Mouse (Mus musculus): ENCODE data around the gene Rbmxl1. TPM values are rescaled to one million over a fixed set of nuclear protein-coding genes. Genes with fewer than 3 reads are reported as not detected.
"Not testable (repeated sequence)": the region's sequence is repeated elsewhere in the genome, so short reads cannot be mapped to it uniquely, and the experiment has no call there.

Gene Rbmxl1
- polyA plus RNA-seq, 1 experiment from 2014 or later: 176 TPM

GRCm38 (mm10) chr8:78509273-78510031, 754 bp upstream of the Rbmxl1 start, which contains the start of gene Slc10a7:
Slc10a7 (plus strand) TSS chr8:78509346.
- peak; percentile 93 for ATAC-seq (ENCODE audit: insufficient read depth, low FRiP score)
- under 1% methylated on average over 51 of the region's 51 CpGs for WGBS
- peaks cover 11% of the 10 kb centered on the region for H3K36me3 ChIP-seq (ENCODE audit: control insufficient read depth, insufficient read depth, low read length)

GRCm38 (mm10) chr8:78507979-78508718, 549 bp downstream of the Rbmxl1 start:
- Histone ChIP-seq H3K4me1 (ENCODE audit: control insufficient read depth, insufficient read depth, low read length) (peaks cover 8% of the 10 kb centered on the region), H3K27ac (ENCODE audit: low read length) (peak overlapping the region; percentile 97), H3K27me3 (ENCODE audit: control insufficient read depth, insufficient read depth, low read length) (no peaks in the 10 kb centered on the region), H3K4me3 (replicated peaks; ENCODE audit: low read length) (peak overlapping the region; percentile 88), H3K36me3 (ENCODE audit: control insufficient read depth, insufficient read depth, low read length) (peaks cover 17% of the 10 kb centered on the region), H3K9me3 (replicated peaks; ENCODE audit: control insufficient read depth, low read length) (no peaks in the 10 kb centered on the region), H3K9ac (ENCODE audit: low read length) (peak overlapping the region; percentile 97), H3K4me2 (ENCODE audit: low read depth, low read length) (peak overlapping the region; percentile 85)
- WGBS: under 1% methylated on average over 38 of the region's 38 CpGs
- peak; percentile 35; the same call in 1 of the 2 replicates for ATAC-seq (ENCODE audit: insufficient read depth, low FRiP score)

More at GRCm38 (mm10) chr8:78509273-78510031, 754 bp upstream of the Rbmxl1 start, which contains the start of gene Slc10a7:
- H3K9me3 ChIP-seq (replicated peaks; ENCODE audit: control insufficient read depth, low read length): no peaks in the 10 kb centered on the region
- peak within 1 kb of the TSS; percentile 97 for H3K27ac ChIP-seq (ENCODE audit: low read length)
- H3K4me1 ChIP-seq (ENCODE audit: control insufficient read depth, insufficient read depth, low read length): peaks cover 8% of the 10 kb centered on the region
- no peaks in the 10 kb centered on the region for H3K27me3 ChIP-seq (ENCODE audit: control insufficient read depth, insufficient read depth, low read length)
- H3K9ac ChIP-seq (ENCODE audit: low read length): peak within 1 kb of the TSS; percentile 97
- peak within 1 kb of the TSS; percentile 86 for H3K4me2 ChIP-seq (ENCODE audit: low read depth, low read length)
- H3K4me3 ChIP-seq (replicated peaks; ENCODE audit: low read length): peak within 1 kb of the TSS; percentile 88

- H3K36me3 ChIP-seq (ENCODE audit: control insufficient read depth, insufficient read depth, low read length): peaks cover 17% of the 10 kb centered on the region
- no peak overlapping the region for H3K4me2 ChIP-seq (ENCODE audit: low read depth, low read length)
- WGBS: 79% methylated on average over 2 of the region's 2 CpGs
- ATAC-seq (ENCODE audit: insufficient read depth, low FRiP score): no peak
- no peak overlapping the region for H3K9ac ChIP-seq (ENCODE audit: low read length)
- peaks cover 5% of the 10 kb centered on the region for H3K4me1 ChIP-seq (ENCODE audit: control insufficient read depth, insufficient read depth, low read length)
- H3K4me3 ChIP-seq (replicated peaks; ENCODE audit: low read length): no peak overlapping the region
- H3K27ac ChIP-seq (ENCODE audit: low read length): no peak overlapping the region
- H3K9me3 ChIP-seq (replicated peaks; ENCODE audit: control insufficient read depth, low read length): no peaks in the 10 kb centered on the region
- no peaks in the 10 kb centered on the region for H3K27me3 ChIP-seq (ENCODE audit: control insufficient read depth, insufficient read depth, low read length)
Measured at GRCm38 (mm10) chr8:78502706-78503105, 6.0 kb downstream of the Rbmxl1 start.

GRCm38 (mm10) chr8:78496273-78496672, 12.4 kb downstream of the Rbmxl1 start:
- not testable (repeated sequence) for H3K27me3 ChIP-seq (ENCODE audit: control insufficient read depth, insufficient read depth, low read length); ATAC-seq (ENCODE audit: insufficient read depth, low FRiP score); H3K36me3 ChIP-seq (ENCODE audit: control insufficient read depth, insufficient read depth, low read length); H3K9me3 ChIP-seq (replicated peaks; ENCODE audit: control insufficient read depth, low read length); H3K4me2 ChIP-seq (ENCODE audit: low read depth, low read length); H3K9ac ChIP-seq (ENCODE audit: low read length); H3K27ac ChIP-seq (ENCODE audit: low read length); H3K4me3 ChIP-seq (replicated peaks; ENCODE audit: low read length); H3K4me1 ChIP-seq (ENCODE audit: control insufficient read depth, insufficient read depth, low read length)
- WGBS: 97% methylated on average over 3 of the region's 3 CpGs

GRCm38 (mm10) chr8:78493031-78493430, 15.7 kb downstream of the Rbmxl1 start:
- 61% methylated on average over 2 of the region's 2 CpGs for WGBS
- Histone ChIP-seq H3K27me3 (ENCODE audit: control insufficient read depth, insufficient read depth, low read length) (no peaks in the 10 kb centered on the region), H3K9me3 (replicated peaks; ENCODE audit: control insufficient read depth, low read length) (no peaks in the 10 kb centered on the region), H3K4me1 (ENCODE audit: control insufficient read depth, insufficient read depth, low read length) (no peaks in the 10 kb centered on the region), H3K27ac (ENCODE audit: low read length) (no peak overlapping the region), H3K9ac (ENCODE audit: low read length) (no peak overlapping the region), H3K4me2 (ENCODE audit: low read depth, low read length) (no peak overlapping the region), H3K36me3 (ENCODE audit: control insufficient read depth, insufficient read depth, low read length) (no peaks in the 10 kb centered on the region), H3K4me3 (replicated peaks; ENCODE audit: low read length) (no peak overlapping the region)
- no peak for ATAC-seq (ENCODE audit: insufficient read depth, low FRiP score)

- H3K27ac ChIP-seq (ENCODE audit: low read length): no peak overlapping the region
- H3K9me3 ChIP-seq (replicated peaks; ENCODE audit: control insufficient read depth, low read length): no peaks in the 10 kb centered on the region
- H3K4me1 ChIP-seq (ENCODE audit: control insufficient read depth, insufficient read depth, low read length): no peaks in the 10 kb centered on the region
- H3K4me2 ChIP-seq (ENCODE audit: low read depth, low read length): no peak overlapping the region
- no peaks in the 10 kb centered on the region for H3K27me3 ChIP-seq (ENCODE audit: control insufficient read depth, insufficient read depth, low read length)
- H3K9ac ChIP-seq (ENCODE audit: low read length): no peak overlapping the region
- no peaks in the 10 kb centered on the region for H3K36me3 ChIP-seq (ENCODE audit: control insufficient read depth, insufficient read depth, low read length)
- WGBS: 84% methylated on average over 3 of the region's 3 CpGs
- no peak for ATAC-seq (ENCODE audit: insufficient read depth, low FRiP score)
- H3K4me3 ChIP-seq (replicated peaks; ENCODE audit: low read length): no peak overlapping the region
Measured at GRCm38 (mm10) chr8:78489733-78490132, 19.0 kb downstream of the Rbmxl1 start.

GRCm38 (mm10) chr8:78477051-78477829, 31.5 kb downstream of the Rbmxl1 start:
- H3K4me2 ChIP-seq (ENCODE audit: low read depth, low read length): no peak overlapping the region
- no peaks in the 10 kb centered on the region for H3K36me3 ChIP-seq (ENCODE audit: control insufficient read depth, insufficient read depth, low read length)
- 36% methylated on average over 6 of the region's 6 CpGs for WGBS
- no peak overlapping the region for H3K27ac ChIP-seq (ENCODE audit: low read length)
- H3K9ac ChIP-seq (ENCODE audit: low read length): no peak overlapping the region
- H3K4me1 ChIP-seq (ENCODE audit: control insufficient read depth, insufficient read depth, low read length): no peaks in the 10 kb centered on the region
- no peaks in the 10 kb centered on the region for H3K9me3 ChIP-seq (replicated peaks; ENCODE audit: control insufficient read depth, low read length)
- H3K27me3 ChIP-seq (ENCODE audit: control insufficient read depth, insufficient read depth, low read length): no peaks in the 10 kb centered on the region
- no peak overlapping the region for H3K4me3 ChIP-seq (replicated peaks; ENCODE audit: low read length)
- ATAC-seq (ENCODE audit: insufficient read depth, low FRiP score): no peak

GRCm38 (mm10) chr8:78467889-78468288, 40.8 kb downstream of the Rbmxl1 start:
- H3K27ac ChIP-seq (ENCODE audit: low read length): no peak overlapping the region
- ATAC-seq (ENCODE audit: insufficient read depth, low FRiP score): no peak
- WGBS: 89% methylated on average over 2 of the region's 2 CpGs

More at GRCm38 (mm10) chr8:78467889-78468288, 40.8 kb downstream of the Rbmxl1 start:
- Histone ChIP-seq H3K4me3 (replicated peaks; ENCODE audit: low read length) (no peak overlapping the region), H3K4me1 (ENCODE audit: control insufficient read depth, insufficient read depth, low read length) (no peaks in the 10 kb centered on the region), H3K9ac (ENCODE audit: low read length) (no peak overlapping the region), H3K9me3 (replicated peaks; ENCODE audit: control insufficient read depth, low read length) (no peaks in the 10 kb centered on the region), H3K36me3 (ENCODE audit: control insufficient read depth, insufficient read depth, low read length) (no peaks in the 10 kb centered on the region), H3K4me2 (ENCODE audit: low read depth, low read length) (no peak overlapping the region), H3K27me3 (ENCODE audit: control insufficient read depth, insufficient read depth, low read length) (no peaks in the 10 kb centered on the region)

All from stomach, embryonic 16.5 days (tissue).